Mouse (Mus musculus) v-Abl transformed pro-B cells (cell line): ENCODE results near the gene Cep89.

ENCODE experiments used
- in situ Hi-C, 2 experiments: fragments of 400-800 bp; cut with MboI; formaldehyde crosslinking; loops; one replicate each; pipeline ENCODE4 v1.15.1; 2025; ENCODE audit not compliant: unreplicated experiment in 2 of 2

Gene Cep89

DNA sequence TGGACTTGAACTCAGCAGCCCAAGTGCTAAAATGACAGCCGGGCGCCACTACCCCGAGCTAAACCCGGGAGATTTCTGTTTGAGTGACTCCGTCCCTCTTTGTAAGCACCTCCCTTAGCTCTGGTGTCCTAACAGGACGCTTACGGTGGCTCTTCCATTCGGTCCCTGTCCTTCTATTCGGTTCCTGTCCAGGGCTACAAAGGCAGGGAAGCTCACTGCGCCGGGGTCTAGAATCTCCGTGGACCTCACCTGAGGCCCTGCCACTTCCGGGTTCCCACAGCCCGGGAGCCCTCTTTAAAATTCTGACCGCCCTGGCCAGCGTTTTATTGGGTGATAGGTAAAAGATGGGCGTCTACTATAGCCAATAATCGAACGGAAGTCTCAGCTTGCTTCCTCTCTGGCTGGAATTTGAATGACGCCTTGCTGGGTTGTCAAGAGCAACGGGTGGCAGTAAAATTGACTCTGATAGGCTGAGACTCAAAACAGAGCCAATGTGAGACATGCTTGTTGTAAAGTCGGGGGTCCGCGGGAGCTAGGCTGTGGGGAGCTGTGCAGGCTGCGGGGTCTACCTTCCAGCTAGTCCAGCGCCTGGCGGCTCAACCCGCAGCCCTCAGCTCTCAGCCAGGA lies at the start of gene Cep89, which contains the start of gene Faap24:
Cep89 (plus strand) TSS at position 494 of the 627 bp plus-strand sequence.
Faap24 (minus strand) TSS at position 295 of the 627 bp plus-strand sequence.
- in situ Hi-C loops, result loop anchor here (5.0 to 10.0 kb wide), 5 partner anchors 59 to 992 kb away; partner anchors contain the start of gene Nudt19 (in 1 of the 2)

DNA sequence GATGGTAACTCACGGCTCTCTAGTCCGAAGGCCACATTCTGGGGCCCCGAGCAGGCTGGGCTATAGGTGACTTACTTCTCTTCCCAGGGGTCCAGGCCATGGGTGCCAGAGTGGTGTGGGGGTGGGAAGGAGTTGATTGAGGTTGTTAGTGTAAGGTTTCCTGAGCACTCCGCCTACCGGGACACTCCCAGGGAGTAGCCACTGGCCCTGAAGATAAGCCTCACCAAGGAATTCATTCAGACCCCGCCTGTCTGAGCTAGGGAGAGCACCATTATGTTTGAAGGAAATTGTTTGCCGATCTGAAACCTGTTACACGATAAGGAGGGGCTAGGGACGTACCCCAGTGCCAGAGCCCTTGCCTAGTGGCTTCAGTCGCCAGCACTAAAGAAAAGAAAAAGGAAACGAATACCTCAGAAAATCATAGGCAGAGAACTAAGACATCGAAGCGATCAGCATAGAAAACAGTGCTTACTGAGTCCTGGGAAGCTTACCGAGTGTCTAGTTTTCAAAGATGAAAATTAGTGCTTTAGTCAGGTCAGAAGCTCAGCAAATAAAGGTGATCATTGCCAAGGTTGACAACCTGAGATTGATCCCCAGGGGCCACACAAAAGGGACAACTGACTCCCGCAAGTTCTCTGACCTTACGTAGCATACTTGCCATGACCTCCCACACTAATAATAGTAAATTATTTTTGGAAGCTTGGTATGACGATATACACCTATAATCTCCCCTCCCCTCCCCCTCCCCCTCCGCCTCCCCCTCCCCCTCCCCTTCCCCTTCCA lies 48.7 kb upstream of the Cep89 start:
- in situ Hi-C loops, result no loop called here

- in situ Hi-C loops, result no loop called here
These were observed 47.8 kb upstream of the Cep89 start for GRCm38 (mm10) chr7:35349022-35349421.

GRCm38 (mm10) chr7:35349886-35350684 lies 46.8 kb upstream of the Cep89 start:
- in situ Hi-C loops, result no loop called here

- in situ Hi-C loops, result no loop called here
These were observed 45.7 kb upstream of the Cep89 start for GRCm38 (mm10) chr7:35351155-35351554.

DNA sequence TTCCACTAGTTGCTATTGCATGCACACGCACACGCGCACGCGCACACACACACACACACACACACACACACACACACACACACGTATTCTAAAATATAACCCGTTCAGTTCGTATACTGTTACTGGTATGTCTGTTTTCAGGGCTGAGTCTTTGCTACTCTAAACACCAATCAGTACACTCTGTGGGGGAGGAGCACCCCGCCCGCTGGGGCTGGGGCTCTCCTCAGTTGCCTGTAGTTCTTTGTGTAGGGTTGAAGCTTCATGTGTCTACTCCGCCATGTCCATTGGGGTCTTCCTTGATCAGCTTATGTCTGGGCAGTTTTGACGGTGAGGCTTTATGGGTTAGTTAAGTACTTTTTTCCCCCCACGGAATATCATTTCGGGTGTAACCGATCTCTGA lies 43.5 kb upstream of the Cep89 start:
- in situ Hi-C loops, result no loop called here

DNA sequence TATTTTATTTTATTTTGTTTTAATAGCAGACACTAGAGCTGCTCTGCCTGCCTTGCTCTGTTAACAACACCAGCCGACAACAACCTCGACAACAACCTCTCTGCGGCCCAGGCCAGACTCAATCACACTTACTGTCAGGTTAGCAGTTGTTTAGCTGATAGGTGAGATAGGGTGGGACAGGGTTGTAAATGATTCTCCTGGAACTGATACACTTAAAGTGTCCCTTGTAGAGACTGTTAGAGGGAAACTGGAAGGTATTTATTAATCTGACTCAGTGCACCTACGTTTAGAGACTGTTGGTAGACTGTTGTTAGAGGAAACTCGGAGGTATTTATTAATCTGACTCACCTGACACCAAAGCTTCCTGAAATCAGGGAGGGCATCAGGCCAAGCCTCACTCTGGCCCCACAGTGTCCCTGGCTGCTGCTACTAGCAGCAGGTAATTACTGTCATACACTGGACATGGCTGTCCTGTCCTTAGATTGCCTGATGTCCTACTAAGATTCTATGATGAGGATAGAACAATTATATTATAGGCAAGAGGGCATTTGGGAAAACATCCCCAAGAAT lies 41.4 kb upstream of the Cep89 start:
- in situ Hi-C loops, result no loop called here

DNA sequence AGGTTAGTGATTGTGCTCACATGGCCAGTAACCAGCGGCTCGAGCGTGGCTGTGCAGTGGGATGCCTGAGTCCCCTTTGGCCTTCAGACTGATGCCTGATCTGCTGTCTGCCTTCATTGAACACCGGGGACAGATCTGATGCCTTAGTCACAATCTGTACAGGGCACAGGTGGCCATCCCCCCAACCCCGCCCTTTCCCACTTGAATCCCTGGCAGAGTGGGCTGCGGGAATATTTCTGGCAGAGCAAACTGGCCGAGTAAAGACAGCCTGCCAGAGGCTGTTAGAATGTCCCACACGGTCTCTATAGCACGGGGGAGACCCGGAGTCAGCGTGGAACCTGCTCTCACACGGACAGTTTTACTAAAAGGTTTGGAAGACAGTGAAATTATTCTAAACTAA lies 39.2 kb upstream of the Cep89 start:
- in situ Hi-C loops, result no loop called here

DNA sequence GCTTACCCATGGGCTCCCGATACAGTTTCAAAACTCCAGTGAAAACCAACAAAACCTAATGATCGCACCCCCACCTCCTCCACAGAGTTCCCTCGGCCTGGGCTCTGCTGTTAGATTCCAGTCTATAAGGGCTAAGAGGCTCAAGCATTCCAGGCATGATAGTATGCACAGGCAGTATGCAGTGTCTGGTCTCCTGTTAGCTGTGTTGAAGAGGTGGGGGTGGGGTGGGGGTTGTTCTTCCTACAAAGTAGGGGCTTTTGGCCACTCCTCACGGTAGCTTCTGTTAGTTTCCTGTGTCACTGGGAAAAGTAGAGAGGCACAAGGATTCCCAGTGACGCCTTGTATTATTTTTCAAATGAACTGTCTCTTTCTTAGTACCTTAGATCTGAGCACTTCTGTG lies 34.6 kb upstream of the Cep89 start:
- in situ Hi-C loops, result no loop called here

DNA sequence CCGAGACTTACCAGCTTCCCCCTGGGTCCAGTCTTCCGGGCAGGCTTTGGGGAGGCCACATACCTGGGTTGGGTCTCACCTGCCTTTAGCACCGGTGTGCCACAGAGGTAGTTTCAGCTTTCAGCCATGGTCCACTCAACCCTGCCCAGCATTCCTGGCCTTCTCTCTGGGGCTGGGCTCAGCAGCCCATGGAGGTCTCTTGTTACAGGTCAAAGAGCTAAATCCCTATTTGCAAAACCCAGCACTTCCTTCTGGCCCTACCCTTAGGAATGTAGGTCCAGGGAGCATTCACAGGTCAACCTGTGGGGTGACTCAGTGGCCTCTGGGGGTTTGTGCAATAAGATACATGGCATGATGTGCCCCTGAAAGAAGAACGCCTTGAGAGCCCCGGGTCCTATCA lies 34.0 kb upstream of the Cep89 start:
- in situ Hi-C loops, result no loop called here

DNA sequence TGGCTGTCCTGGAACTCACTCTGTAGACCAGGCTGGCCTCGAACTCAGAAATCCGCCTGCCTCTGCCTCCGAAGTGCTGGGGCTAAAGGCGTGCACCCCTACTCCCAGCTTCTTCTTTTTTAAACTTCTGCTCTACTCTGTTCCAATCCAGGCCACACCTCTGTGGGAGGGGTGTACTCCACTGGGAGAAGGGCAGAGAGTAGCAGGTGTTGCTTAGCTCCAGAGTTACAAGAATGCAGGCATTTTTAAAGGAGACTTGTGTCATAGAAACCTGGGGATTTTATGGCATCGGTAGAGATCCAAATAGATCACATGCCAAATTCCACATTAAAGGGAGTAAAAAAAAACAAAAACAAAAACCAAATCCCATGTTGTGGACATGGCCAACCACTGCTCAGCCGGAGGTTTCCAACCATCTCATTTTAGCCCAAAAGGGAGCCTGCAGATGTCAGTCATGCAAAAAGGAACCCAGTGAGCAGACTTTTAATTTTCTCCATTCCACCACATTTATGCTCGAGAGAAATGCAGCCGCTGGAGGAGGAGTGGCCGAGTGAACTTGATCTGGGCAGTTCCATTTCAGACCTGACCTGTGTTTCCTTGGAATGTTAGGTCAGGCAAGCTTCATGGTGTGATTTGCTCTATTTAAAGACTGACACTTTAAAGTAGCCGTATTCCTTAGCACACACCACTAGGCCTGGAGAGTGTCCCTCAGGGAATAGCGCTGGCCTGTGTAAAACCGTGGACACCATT lies 31.5 kb upstream of the Cep89 start:
- in situ Hi-C loops, result no loop called here

- in situ Hi-C loops, result no loop called here
These were observed 25.7 kb upstream of the Cep89 start for GRCm38 (mm10) chr7:35371096-35371495.

GRCm38 (mm10) chr7:35372483-35373017 lies 24.3 kb upstream of the Cep89 start:
- in situ Hi-C loops, result no loop called here

- in situ Hi-C loops, result no loop called here
These were observed 23.5 kb upstream of the Cep89 start for GRCm38 (mm10) chr7:35373146-35373989.

DNA sequence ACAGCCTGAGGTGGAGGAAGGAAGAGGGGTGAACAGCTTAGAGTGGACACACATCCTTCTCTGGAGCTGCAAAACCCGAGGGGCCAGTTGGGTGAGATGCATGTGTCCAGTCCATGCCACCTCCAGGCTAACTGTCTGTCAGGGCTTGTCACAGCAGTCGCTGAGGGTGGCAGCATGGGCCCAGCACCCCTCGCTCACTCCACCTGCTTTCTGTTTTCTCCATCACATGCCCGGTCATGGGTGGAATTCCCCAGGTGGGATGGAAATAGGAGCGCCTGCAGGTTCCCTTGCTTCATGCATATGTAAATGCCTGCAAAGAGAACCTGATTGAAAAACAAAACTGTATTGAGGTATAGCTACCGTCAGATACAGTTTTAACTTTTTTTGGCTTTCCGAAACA lies 22.6 kb upstream of the Cep89 start:
- in situ Hi-C loops, result no loop called here

GRCm38 (mm10) chr7:35376623-35377022 lies 20.2 kb upstream of the Cep89 start:
- in situ Hi-C loops, result no loop called here

DNA sequence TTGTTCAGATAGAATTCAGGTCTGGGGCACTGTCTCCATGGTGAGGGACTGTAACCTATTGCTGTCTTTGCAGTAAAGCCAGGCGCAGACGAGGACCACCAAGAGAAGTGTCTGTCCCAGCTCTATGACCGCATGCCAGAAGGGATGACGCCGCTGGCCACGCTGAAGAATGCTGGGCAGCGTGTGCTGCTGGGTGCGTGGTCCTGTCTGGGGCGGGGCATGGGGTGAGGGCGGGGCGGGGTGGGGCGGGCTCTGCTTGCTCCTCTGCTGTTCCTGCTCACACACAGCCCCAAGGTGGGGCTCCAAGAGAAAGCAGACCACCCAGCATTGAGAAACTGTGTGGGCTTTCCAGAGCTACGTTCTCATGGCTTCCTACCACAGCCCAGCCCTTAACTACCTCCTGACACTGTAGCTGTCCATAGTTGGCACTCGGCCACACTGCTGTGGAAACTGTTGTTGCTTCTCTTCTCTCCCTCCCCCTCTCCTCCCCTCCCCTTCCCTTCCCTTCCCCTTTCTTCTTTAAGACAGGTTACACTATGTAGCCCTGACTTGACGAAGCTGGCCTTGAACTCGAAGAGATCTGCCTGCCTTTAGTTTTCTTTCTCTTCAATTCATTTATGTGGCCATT lies 17.2 kb upstream of the Cep89 start:
- in situ Hi-C loops, result no loop called here

- in situ Hi-C loops, result no loop called here
These were observed 16.5 kb upstream of the Cep89 start for GRCm38 (mm10) chr7:35380351-35380750.

GRCm38 (mm10) chr7:35381861-35382260 lies 15.0 kb upstream of the Cep89 start:
- in situ Hi-C loops, result no loop called here
